Mouse (Mus musculus): Measurements from ENCODE around the gene Kif3c. TPM values are rescaled to one million over a fixed set of nuclear protein-coding genes. Genes with fewer than 3 reads are reported as not detected.

The Kif3c gene
- polyA plus RNA-seq, 2 experiments from 2014 or later, result 1.8 to 3.7 TPM

- no peak for ATAC-seq
Measured at GRCm38 (mm10) chr12:3425375-3426341, 60.7 kb downstream of the Kif3c start.

GRCm38 (mm10) chr12:3426530-3427034 is 61.6 kb downstream of the Kif3c start, which contains the start of gene Asxl2:
Gene Asxl2, plus strand, starts transcription at chr12:3426857.
- ATAC-seq, result peak; percentile 76

- peak; percentile 60 for ATAC-seq
Measured at GRCm38 (mm10) chr12:3427067-3427889, 62.3 kb downstream of the Kif3c start.

GRCm38 (mm10) chr12:3427891-3428775 is 63.2 kb downstream of the Kif3c start:
- no peak for ATAC-seq

GRCm38 (mm10) chr12:3429681-3430442 is 64.9 kb downstream of the Kif3c start:
- no peak for ATAC-seq

- no peak for ATAC-seq
Measured at GRCm38 (mm10) chr12:3430443-3430753, 65.5 kb downstream of the Kif3c start.

- no peak for ATAC-seq
Measured at GRCm38 (mm10) chr12:3430985-3431384, 66.1 kb downstream of the Kif3c start.

- no peak for ATAC-seq
Measured at GRCm38 (mm10) chr12:3433736-3434135, 68.8 kb downstream of the Kif3c start.

GRCm38 (mm10) chr12:3436446-3436845 is 71.5 kb downstream of the Kif3c start:
- no peak for ATAC-seq

GRCm38 (mm10) chr12:3437815-3438214 is 72.9 kb downstream of the Kif3c start:
- no peak for ATAC-seq

- ATAC-seq, result peak; percentile 9
Measured at GRCm38 (mm10) chr12:3440916-3441315, 76.0 kb downstream of the Kif3c start.

- ATAC-seq, result peak; percentile 82
Measured at GRCm38 (mm10) chr12:3441361-3441760, 76.4 kb downstream of the Kif3c start.

- peak; percentile 69 for ATAC-seq
Measured at GRCm38 (mm10) chr12:3453554-3453953, 88.6 kb downstream of the Kif3c start.

Other genes starting within 250 kb of the Kif3c start
- gene Rab10, start 55.2 kb upstream of the Kif3c start, polyA plus RNA-seq (2017; shearing (Covaris generic)), result 10 to 100 TPM; 51.4 to 65.5 TPM
- gene Asxl2, start 61.7 kb downstream of the Kif3c start, polyA plus RNA-seq (2017; shearing (Covaris generic)), result 10 to 100 TPM; 41.4 to 45.4 TPM
- gene Dtnb, start 207.2 kb downstream of the Kif3c start, polyA plus RNA-seq (2017; shearing (Covaris generic)), result 10 to 100 TPM; 20.2 to 20.4 TPM

Measured in activated CD4-positive, CD25-positive, alpha-beta regulatory T cell, adult 4 months (primary cell).